Mouse (Mus musculus) cortical plate, adult 2 months (tissue): ENCODE measurements at regions not wholly inside any gene's neighbourhood (a gene's known extent, or its start where the extent isn't known, plus 50 kb on each side); places are given as distances from the start of the nearest gene placed in this dataset.
"Not testable (repeated sequence)": the region's sequence is repeated elsewhere in the genome, so short reads cannot be mapped to it uniquely, and the experiment has no call there.

Experiments
- H3K27ac ChIP-seq: fragments of 200-500 bp; 2 replicates; pipeline ENCODE4 v1.5.1; 2012; ENCODE audit warnings: low read length, control low read depth, inconsistent platforms; ENCODE audit not compliant: insufficient read depth
- H3K4me1 ChIP-seq: fragments of 200-500 bp; 2 replicates; pipeline ENCODE4 v1.6.1; 2011; ENCODE audit warnings: low read length; ENCODE audit not compliant: control insufficient read depth, insufficient read depth
- H3K4me3 ChIP-seq: fragments of 200-500 bp; 2 replicates; pipeline ENCODE4 v1.5.1; 2011; ENCODE audit warnings: mild to moderate bottlenecking, low read length, control low read depth; ENCODE audit not compliant: insufficient read depth
- CTCF ChIP-seq: fragments of 200-500 bp; IDR thresholded peaks from 2 replicates; pipeline ENCODE4 v1.5.1; 2011; ENCODE audit warnings: mild to moderate bottlenecking, control low read depth, low read length; ENCODE audit not compliant: insufficient read depth; ENCODE audit errors: extremely low read depth
- POLR2A ChIP-seq: fragments of 200-500 bp; IDR thresholded peaks from 2 replicates; pipeline ENCODE4 v1.6.1; 2011; ENCODE audit warnings: mild to moderate bottlenecking, low read length, control low read depth; ENCODE audit not compliant: insufficient read depth; ENCODE audit errors: extremely low read depth

GRCm38 (mm10) chr1:78588036-78588435 lies 69.6 kb upstream of the Acsl3 start:
- H3K27ac ChIP-seq: no peak overlapping the region
- H3K4me3 ChIP-seq: no peak overlapping the region
- no peaks in the 10 kb centered on the region; the same call in 1 of the 2 replicates for H3K4me1 ChIP-seq
- TF ChIP-seq POLR2A: no peak
- TF ChIP-seq CTCF: no peak

- H3K27ac ChIP-seq, H3K4me3 ChIP-seq, H3K4me1 ChIP-seq: not testable (repeated sequence)
These were observed 69.0 kb upstream of the Acsl3 start for GRCm38 (mm10) chr1:78588660-78589059.

- TF ChIP-seq CTCF: no peak
- TF ChIP-seq POLR2A: no peak
- peaks cover 2% of the 10 kb centered on the region; the same call in 1 of the 2 replicates for H3K4me1 ChIP-seq
- H3K4me3 ChIP-seq: no peak overlapping the region
- H3K27ac ChIP-seq: peak overlapping the region; percentile 54; the same call in 1 of the 2 replicates
These were observed 67.1 kb upstream of the Acsl3 start for GRCm38 (mm10) chr1:78590558-78590957.

- no peak for TF ChIP-seq POLR2A
- TF ChIP-seq CTCF: no peak
- H3K27ac ChIP-seq: 0 out of 2 replicates have a peak overlapping the region, but pooled peaks have one; percentile 65
These were observed 63.5 kb upstream of the Acsl3 start for GRCm38 (mm10) chr1:78593927-78594641.

GRCm38 (mm10) chr1:78595521-78596139 lies 62.0 kb upstream of the Acsl3 start:
- no peak overlapping the region for H3K27ac ChIP-seq

More at GRCm38 (mm10) chr1:78593927-78594641, 63.5 kb upstream of the Acsl3 start:
- Histone ChIP-seq H3K4me3 (no peak overlapping the region), H3K4me1 (peaks cover 2% of the 10 kb centered on the region; the same call in 1 of the 2 replicates)

GRCm38 (mm10) chr1:78598561-78598960 lies 59.1 kb upstream of the Acsl3 start:
- Histone ChIP-seq H3K4me1 (peaks cover 2% of the 10 kb centered on the region; the same call in 1 of the 2 replicates), H3K4me3 (no peak overlapping the region), H3K27ac (no peak overlapping the region)
- TF ChIP-seq CTCF: no peak
- no peak for TF ChIP-seq POLR2A

More at GRCm38 (mm10) chr1:78595521-78596139, 62.0 kb upstream of the Acsl3 start:
- TF ChIP-seq CTCF (no peak), POLR2A (no peak)
- H3K4me1 ChIP-seq: peaks cover 2% of the 10 kb centered on the region; the same call in 1 of the 2 replicates
- no peak overlapping the region for H3K4me3 ChIP-seq

GRCm38 (mm10) chr1:78600666-78601065 lies 57.0 kb upstream of the Acsl3 start:
- no peak for TF ChIP-seq CTCF
- TF ChIP-seq POLR2A: no peak
- H3K4me1 ChIP-seq: no peaks in the 10 kb centered on the region

GRCm38 (mm10) chr1:78601568-78601967 lies 56.1 kb upstream of the Acsl3 start:
- Histone ChIP-seq H3K27ac (no peak overlapping the region), H3K4me1 (no peaks in the 10 kb centered on the region), H3K4me3 (no peak overlapping the region)
- no peak for TF ChIP-seq POLR2A
- no peak for TF ChIP-seq CTCF

More at GRCm38 (mm10) chr1:78600666-78601065, 57.0 kb upstream of the Acsl3 start:
- Histone ChIP-seq H3K27ac (no peak overlapping the region), H3K4me3 (no peak overlapping the region)

- Histone ChIP-seq H3K4me3 (no peak overlapping the region), H3K27ac (no peak overlapping the region), H3K4me1 (no peaks in the 10 kb centered on the region)
- TF ChIP-seq POLR2A: no peak
- TF ChIP-seq CTCF: no peak
These were observed 55.6 kb upstream of the Acsl3 start for GRCm38 (mm10) chr1:78602039-78602438.

GRCm38 (mm10) chr1:78602885-78603284 lies 54.7 kb upstream of the Acsl3 start:
- TF ChIP-seq CTCF (no peak), POLR2A (no peak)
- Histone ChIP-seq H3K4me3 (no peak overlapping the region), H3K4me1 (no peaks in the 10 kb centered on the region), H3K27ac (no peak overlapping the region)
